Mouse (Mus musculus): ENCODE measurements around the gene Eif4enif1. TPM values are rescaled to one million over a fixed set of nuclear protein-coding genes. Genes with fewer than 3 reads are reported as not detected.
"Not testable (repeated sequence)": the region's sequence is repeated elsewhere in the genome, so short reads cannot be mapped to it uniquely, and the experiment has no call there.

Eif4enif1 gene
- polyA plus RNA-seq, 1 experiment from 2014 or later, result 61.3 TPM

GRCm38 (mm10) chr11:3178968-3179725 lies 23.0 kb upstream of the Eif4enif1 start:
- 80% methylated on average over 6 of the region's 6 CpGs for WGBS
- not testable (repeated sequence) for H3K4me1 ChIP-seq (replicated peaks; ENCODE audit: control insufficient read depth, insufficient read depth, low read length)

DNA sequence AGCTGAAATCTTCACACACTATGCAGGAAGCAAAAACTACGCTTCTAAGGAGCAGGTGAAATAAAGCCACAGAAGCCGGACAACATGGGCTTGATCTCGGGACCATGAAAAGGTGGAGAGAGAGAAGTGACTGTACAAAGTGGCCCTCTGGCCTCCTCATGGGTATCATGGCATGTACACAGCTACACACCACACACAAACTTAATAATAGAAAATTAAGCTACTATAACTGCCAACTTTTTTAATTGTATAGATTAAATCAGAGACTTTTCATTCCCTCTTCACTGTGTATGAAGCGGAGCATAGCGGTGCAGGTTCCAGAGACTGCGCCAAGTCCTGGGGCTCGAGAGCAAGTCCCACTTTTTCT lies 22.5 kb upstream of the Eif4enif1 start:
- WGBS, result 85% methylated on average over 7 of the region's 7 CpGs
- ATAC-seq (replicated peaks; ENCODE audit: low FRiP score); H3K4me3 ChIP-seq (ENCODE audit: low read depth, low read length): not testable (repeated sequence)

More at GRCm38 (mm10) chr11:3178968-3179725, 23.0 kb upstream of the Eif4enif1 start:
- not testable (repeated sequence) for H3K9ac ChIP-seq (ENCODE audit: low read depth, low read length); H3K4me2 ChIP-seq; ATAC-seq (replicated peaks; ENCODE audit: low FRiP score); H3K4me3 ChIP-seq (ENCODE audit: low read depth, low read length); H3K27me3 ChIP-seq (replicated peaks; ENCODE audit: control insufficient read depth, insufficient read depth, low read length); H3K27ac ChIP-seq (ENCODE audit: low read depth, low read length); H3K9me3 ChIP-seq (ENCODE audit: control insufficient read depth, low read length); DNase-seq (ENCODE audit: low spot score); H3K36me3 ChIP-seq (ENCODE audit: control insufficient read depth, insufficient read depth, low read length)

DNA sequence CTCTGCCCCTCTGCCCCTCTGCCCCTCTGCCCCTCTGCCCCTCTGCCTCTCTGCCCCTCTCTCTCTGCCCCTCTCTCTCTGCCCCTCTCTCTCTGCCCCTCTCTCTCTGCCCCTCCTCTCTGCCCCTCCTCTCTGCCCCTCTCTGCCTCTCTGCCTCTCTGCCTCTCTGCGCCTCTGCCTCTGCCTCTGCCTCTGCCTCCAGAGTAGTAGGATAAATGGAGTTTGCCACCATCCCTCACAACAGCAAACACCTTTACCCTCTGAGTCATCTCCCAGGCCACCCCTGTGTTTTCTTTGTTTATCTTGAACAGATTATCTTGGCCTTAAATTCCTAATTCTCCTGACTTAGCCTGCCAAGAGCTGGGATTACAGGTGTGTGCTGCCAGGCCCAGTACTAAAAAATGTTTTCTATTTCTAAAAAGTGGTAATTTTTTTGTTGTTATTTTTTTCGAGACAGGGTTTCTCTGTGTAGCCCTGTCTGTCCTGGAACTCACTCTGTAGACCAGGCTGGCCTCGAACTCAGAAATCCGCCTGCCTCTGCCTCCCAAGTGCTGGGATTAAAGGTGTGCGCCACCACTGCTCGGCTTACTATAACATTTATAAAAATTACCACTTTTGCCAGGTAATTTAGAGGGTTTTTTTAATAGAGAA lies 21.6 kb upstream of the Eif4enif1 start:
- not testable (repeated sequence) for H3K4me2 ChIP-seq; ATAC-seq (replicated peaks; ENCODE audit: low FRiP score); H3K9me3 ChIP-seq (ENCODE audit: control insufficient read depth, low read length); H3K4me1 ChIP-seq (replicated peaks; ENCODE audit: control insufficient read depth, insufficient read depth, low read length); H3K36me3 ChIP-seq (ENCODE audit: control insufficient read depth, insufficient read depth, low read length); H3K9ac ChIP-seq (ENCODE audit: low read depth, low read length); H3K27me3 ChIP-seq (replicated peaks; ENCODE audit: control insufficient read depth, insufficient read depth, low read length); H3K4me3 ChIP-seq (ENCODE audit: low read depth, low read length); H3K27ac ChIP-seq (ENCODE audit: low read depth, low read length); DNase-seq (ENCODE audit: low spot score)
- WGBS, result 77% methylated on average over 6 of the region's 6 CpGs

More for the DNA sequence above, 22.5 kb upstream of the Eif4enif1 start:
- not testable (repeated sequence) for H3K27ac ChIP-seq (ENCODE audit: low read depth, low read length); DNase-seq (ENCODE audit: low spot score); H3K9me3 ChIP-seq (ENCODE audit: control insufficient read depth, low read length); H3K36me3 ChIP-seq (ENCODE audit: control insufficient read depth, insufficient read depth, low read length); H3K27me3 ChIP-seq (replicated peaks; ENCODE audit: control insufficient read depth, insufficient read depth, low read length); H3K4me1 ChIP-seq (replicated peaks; ENCODE audit: control insufficient read depth, insufficient read depth, low read length); H3K4me2 ChIP-seq; H3K9ac ChIP-seq (ENCODE audit: low read depth, low read length)

- WGBS, result 51% methylated on average over 4 of the region's 4 CpGs
- not testable (repeated sequence) for H3K9ac ChIP-seq (ENCODE audit: low read depth, low read length); H3K27me3 ChIP-seq (replicated peaks; ENCODE audit: control insufficient read depth, insufficient read depth, low read length); ATAC-seq (replicated peaks; ENCODE audit: low FRiP score); H3K9me3 ChIP-seq (ENCODE audit: control insufficient read depth, low read length); H3K27ac ChIP-seq (ENCODE audit: low read depth, low read length); H3K4me3 ChIP-seq (ENCODE audit: low read depth, low read length); H3K4me1 ChIP-seq (replicated peaks; ENCODE audit: control insufficient read depth, insufficient read depth, low read length); H3K4me2 ChIP-seq; H3K36me3 ChIP-seq (ENCODE audit: control insufficient read depth, insufficient read depth, low read length)
- DNase-seq (ENCODE audit: low spot score), result peak; percentile 55
These were observed 20.9 kb upstream of the Eif4enif1 start for GRCm38 (mm10) chr11:3181250-3181649.

DNA sequence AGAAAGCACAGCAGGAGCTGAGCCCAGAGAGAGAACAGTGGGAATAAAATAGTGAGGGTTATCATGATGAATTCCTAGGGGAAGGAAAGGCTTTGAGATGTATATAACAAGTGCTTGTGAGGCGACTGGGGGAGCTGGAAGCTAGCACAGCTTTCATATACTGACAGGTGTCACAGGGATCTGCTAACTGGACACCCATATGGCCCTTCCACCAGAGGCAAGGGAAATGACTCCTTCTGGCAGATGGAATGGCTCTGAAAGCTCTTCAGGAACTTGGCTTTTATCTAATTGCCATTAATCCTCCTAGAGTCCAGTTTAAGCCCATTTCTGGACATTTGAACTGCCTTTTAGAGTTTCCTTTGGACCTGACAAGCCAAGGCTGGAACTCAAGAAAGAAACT lies 20.2 kb upstream of the Eif4enif1 start:
- not testable (repeated sequence) for H3K4me2 ChIP-seq; H3K27me3 ChIP-seq (replicated peaks; ENCODE audit: control insufficient read depth, insufficient read depth, low read length); H3K27ac ChIP-seq (ENCODE audit: low read depth, low read length); H3K36me3 ChIP-seq (ENCODE audit: control insufficient read depth, insufficient read depth, low read length); H3K9ac ChIP-seq (ENCODE audit: low read depth, low read length); H3K9me3 ChIP-seq (ENCODE audit: control insufficient read depth, low read length); H3K4me3 ChIP-seq (ENCODE audit: low read depth, low read length); DNase-seq (ENCODE audit: low spot score); H3K4me1 ChIP-seq (replicated peaks; ENCODE audit: control insufficient read depth, insufficient read depth, low read length); ATAC-seq (replicated peaks; ENCODE audit: low FRiP score)
- 55% methylated on average over 1 of the region's 1 CpGs for WGBS

GRCm38 (mm10) chr11:3182707-3183106 lies 19.5 kb upstream of the Eif4enif1 start:
- not testable (repeated sequence) for H3K36me3 ChIP-seq (ENCODE audit: control insufficient read depth, insufficient read depth, low read length); H3K4me1 ChIP-seq (replicated peaks; ENCODE audit: control insufficient read depth, insufficient read depth, low read length); ATAC-seq (replicated peaks; ENCODE audit: low FRiP score); H3K9ac ChIP-seq (ENCODE audit: low read depth, low read length); DNase-seq (ENCODE audit: low spot score); H3K4me2 ChIP-seq; H3K27ac ChIP-seq (ENCODE audit: low read depth, low read length); H3K4me3 ChIP-seq (ENCODE audit: low read depth, low read length); H3K9me3 ChIP-seq (ENCODE audit: control insufficient read depth, low read length); H3K27me3 ChIP-seq (replicated peaks; ENCODE audit: control insufficient read depth, insufficient read depth, low read length)
- WGBS, result 70% methylated on average over 1 of the region's 1 CpGs

- H3K9me3 ChIP-seq (ENCODE audit: control insufficient read depth, low read length), result no peaks in the 10 kb centered on the region
- no peak within 1 kb of the TSS for H3K9ac ChIP-seq (ENCODE audit: low read depth, low read length)
- H3K36me3 ChIP-seq (ENCODE audit: control insufficient read depth, insufficient read depth, low read length), result no peaks in the 10 kb centered on the region
- WGBS, result 83% methylated on average over 25 of the region's 25 CpGs
- H3K27ac ChIP-seq (ENCODE audit: low read depth, low read length), result no peak within 1 kb of the TSS
- no peak within 1 kb of the TSS for H3K4me3 ChIP-seq (ENCODE audit: low read depth, low read length)
- no peaks in the 10 kb centered on the region for H3K4me1 ChIP-seq (replicated peaks; ENCODE audit: control insufficient read depth, insufficient read depth, low read length)
- DNase-seq (ENCODE audit: low spot score), result no peak
- no peak for ATAC-seq (replicated peaks; ENCODE audit: low FRiP score)
- H3K27me3 ChIP-seq (replicated peaks; ENCODE audit: control insufficient read depth, insufficient read depth, low read length), result no peaks in the 10 kb centered on the region
- no peak within 1 kb of the TSS for H3K4me2 ChIP-seq
These were observed 8.8 kb upstream of the Eif4enif1 start, which contains the start of gene Sfi1 for GRCm38 (mm10) chr11:3193363-3193762. Gene Sfi1 (minus strand): TSS chr11:3193463.

- not testable (repeated sequence) for ATAC-seq (replicated peaks; ENCODE audit: low FRiP score); H3K4me2 ChIP-seq; H3K9me3 ChIP-seq (ENCODE audit: control insufficient read depth, low read length); DNase-seq (ENCODE audit: low spot score); H3K27me3 ChIP-seq (replicated peaks; ENCODE audit: control insufficient read depth, insufficient read depth, low read length); H3K9ac ChIP-seq (ENCODE audit: low read depth, low read length); H3K27ac ChIP-seq (ENCODE audit: low read depth, low read length); H3K4me3 ChIP-seq (ENCODE audit: low read depth, low read length); H3K4me1 ChIP-seq (replicated peaks; ENCODE audit: control insufficient read depth, insufficient read depth, low read length)
- peaks cover 11% of the 10 kb centered on the region for H3K36me3 ChIP-seq (ENCODE audit: control insufficient read depth, insufficient read depth, low read length)
- WGBS, result 88% methylated on average over 6 of the region's 7 CpGs
These were observed 1.6 kb upstream of the Eif4enif1 start for GRCm38 (mm10) chr11:3200636-3201035.
